26 mouse cellular contexts compared by ENCODE assay signal in genomic region chr16:11757951-11758350, GRCm38 (mm10).
DNase-seq lines count a peak whose midpoint lies in the region; ATAC-seq lines count a peak whose summit lies in the region.
"Had no signal": no experiment of that assay in that cellular context is flagged by ENCODE, and none has a peak within 500 bp of the region (broad histone marks: within the 10 kb centered on the region; RNA-seq: fewer than 3 reads in every experiment).

No protein-coding gene starts in this region.

- H3K27ac ChIP-seq in midbrain, embryonic 11.5 days (ENCODE audit: low read depth, low read length): no peak overlapping the region
- H3K27ac ChIP-seq in midbrain, embryonic 10.5 days (replicated peaks): no peak overlapping the region
- H3K27ac ChIP-seq in lung, embryonic 16.5 days (ENCODE audit: low read length): no peak overlapping the region
- H3K27ac ChIP-seq: embryonic facial prominence, embryonic 12.5 days; embryonic facial prominence, embryonic 15.5 days; forebrain, embryonic 12.5 days; forebrain, embryonic 15.5 days; gastrocnemius, adult 2 months; hindbrain, embryonic 12.5 days; hindbrain, embryonic 15.5 days had no signal

- ATAC-seq in midbrain, embryonic 11.5 days (ENCODE audit: low FRiP score): no peak
- peak; percentile 36; the same call in 1 of the 2 replicates for ATAC-seq in lung, embryonic 16.5 days (ENCODE audit: low read depth)
- peak; percentile 45; the same call in 1 of the 2 replicates for ATAC-seq in megakaryocyte progenitor cell, adult 5-6 weeks (replicated peaks; ENCODE audit: poor library complexity)
- no peak for ATAC-seq in frontal cortex, adult (ENCODE audit: low TSS enrichment)
- ATAC-seq: forebrain, embryonic 15.5 days; Patski had no signal

- no peak overlapping the region for H3K9ac ChIP-seq in midbrain, embryonic 11.5 days (ENCODE audit: low read length)
- no peak overlapping the region for H3K9ac ChIP-seq in lung, embryonic 16.5 days (ENCODE audit: low read length)
- H3K9ac ChIP-seq: embryonic facial prominence, embryonic 12.5 days; embryonic facial prominence, embryonic 15.5 days; forebrain, embryonic 12.5 days; forebrain, embryonic 15.5 days; hindbrain, embryonic 12.5 days; hindbrain, embryonic 15.5 days had no signal

- H3K4me3 ChIP-seq in midbrain, embryonic 11.5 days (ENCODE audit: low read depth, low read length): no peak overlapping the region
- H3K4me3 ChIP-seq in midbrain, embryonic 10.5 days: no peak overlapping the region
- H3K4me3 ChIP-seq in lung, embryonic 16.5 days (ENCODE audit: low read length): no peak overlapping the region
- H3K4me3 ChIP-seq: embryonic facial prominence, embryonic 12.5 days; embryonic facial prominence, embryonic 15.5 days; forebrain, embryonic 12.5 days; forebrain, embryonic 15.5 days; gastrocnemius, adult 2 months; hindbrain, embryonic 12.5 days; hindbrain, embryonic 15.5 days had no signal

- H3K27me3 ChIP-seq in midbrain, embryonic 11.5 days (ENCODE audit: control insufficient read depth, insufficient read depth, low read length): no peaks in the 10 kb centered on the region
- no peaks in the 10 kb centered on the region for H3K27me3 ChIP-seq in midbrain, embryonic 10.5 days (ENCODE audit: low read depth, poor library complexity, severe bottlenecking)
- no peaks in the 10 kb centered on the region for H3K27me3 ChIP-seq in lung, embryonic 16.5 days (ENCODE audit: control insufficient read depth, insufficient read depth, low read depth, low read length)
- H3K27me3 ChIP-seq: CH12.LX; embryonic facial prominence, embryonic 12.5 days; embryonic facial prominence, embryonic 15.5 days; forebrain, embryonic 12.5 days; forebrain, embryonic 15.5 days; hindbrain, embryonic 12.5 days; hindbrain, embryonic 15.5 days; Patski had no signal

- no peak overlapping the region for H3K4me2 ChIP-seq in midbrain, embryonic 11.5 days
- H3K4me2 ChIP-seq in lung, embryonic 16.5 days (ENCODE audit: low read depth, low read length): no peak overlapping the region
- H3K4me2 ChIP-seq: embryonic facial prominence, embryonic 12.5 days; embryonic facial prominence, embryonic 15.5 days; forebrain, embryonic 12.5 days; forebrain, embryonic 15.5 days; heart, embryonic 11.5 days; hindbrain, embryonic 12.5 days; hindbrain, embryonic 15.5 days had no signal

- no peaks in the 10 kb centered on the region for H3K4me1 ChIP-seq in midbrain, embryonic 11.5 days (ENCODE audit: control insufficient read depth, insufficient read depth, low read length)
- no peaks in the 10 kb centered on the region for H3K4me1 ChIP-seq in midbrain, embryonic 10.5 days
- H3K4me1 ChIP-seq in lung, embryonic 16.5 days (replicated peaks; ENCODE audit: control insufficient read depth, insufficient read depth, low read length): no peaks in the 10 kb centered on the region
- H3K4me1 ChIP-seq: embryonic facial prominence, embryonic 12.5 days; embryonic facial prominence, embryonic 15.5 days; forebrain, embryonic 12.5 days; forebrain, embryonic 15.5 days; hindbrain, embryonic 12.5 days; hindbrain, embryonic 15.5 days had no signal

- no peaks in the 10 kb centered on the region for H3K36me3 ChIP-seq in midbrain, embryonic 11.5 days (ENCODE audit: control insufficient read depth, insufficient read depth, low read length)
- H3K36me3 ChIP-seq in midbrain, embryonic 10.5 days: no peaks in the 10 kb centered on the region
- H3K36me3 ChIP-seq in lung, embryonic 16.5 days (ENCODE audit: control insufficient read depth, insufficient read depth, low read length): no peaks in the 10 kb centered on the region
- H3K36me3 ChIP-seq: embryonic facial prominence, embryonic 12.5 days; embryonic facial prominence, embryonic 15.5 days; forebrain, embryonic 12.5 days; forebrain, embryonic 15.5 days; G1E; hindbrain, embryonic 12.5 days; hindbrain, embryonic 15.5 days had no signal

- DNase-seq in midbrain, embryonic 11.5 days (ENCODE audit: low spot score, missing footprints): peak; percentile 14
- no peak for DNase-seq in midbrain, embryonic 10.5 days (ENCODE audit: low spot score)
- peak; percentile 20 for DNase-seq in lung, postnatal 14 days
- DNase-seq in ovary, postnatal 14 days (ENCODE audit: low spot score): no peak
- DNase-seq in left cerebral cortex, adult 9 months (ENCODE audit: low spot score in 2 of 2): no peak
- DNase-seq: adrenal gland, postnatal 10 days; adrenal gland, postnatal 36 days; B cell, adult 2 months; cerebellum, adult 11 months; cerebellum, adult 9-11 months; cerebellum, postnatal 25 days; gastrocnemius, adult 2 months; gastrocnemius, postnatal 25 days had no signal

- WGBS in midbrain, embryonic 11.5 days: 87% methylated on average over 7 of the region's 7 CpGs
- WGBS in midbrain, embryonic 10.5 days: 84% methylated on average over 7 of the region's 7 CpGs
- 63% methylated on average over 7 of the region's 7 CpGs for WGBS in lung, embryonic 16.5 days

- H3K9me3 ChIP-seq in midbrain, embryonic 11.5 days (ENCODE audit: control insufficient read depth, low read length): no peaks in the 10 kb centered on the region
- H3K9me3 ChIP-seq in midbrain, embryonic 10.5 days (replicated peaks): no peaks in the 10 kb centered on the region
- H3K9me3 ChIP-seq in lung, embryonic 16.5 days (ENCODE audit: control insufficient read depth, low read length): no peaks in the 10 kb centered on the region
- H3K9me3 ChIP-seq: embryonic facial prominence, embryonic 12.5 days; embryonic facial prominence, embryonic 15.5 days; forebrain, embryonic 12.5 days; forebrain, embryonic 15.5 days; G1E; hindbrain, embryonic 12.5 days; hindbrain, embryonic 15.5 days had no signal

Comparison
In these comparisons a context has a peak if more than half of its experiments do, and no peak if none do; other contexts are left out.
1. DNase-seq: peak in midbrain, embryonic 11.5 days (single experiment) and lung, postnatal 14 days (single experiment); none in midbrain, embryonic 10.5 days (single experiment), ovary, postnatal 14 days (single experiment) and left cerebral cortex, adult 9 months (0 of 2).
2. ATAC-seq: peak in lung, embryonic 16.5 days (single experiment) and megakaryocyte progenitor cell, adult 5-6 weeks (single experiment); none in midbrain, embryonic 11.5 days (single experiment) and frontal cortex, adult (single experiment).